Mouse (Mus musculus) stomach, postnatal 0 days (tissue): ENCODE results near the gene Nfe2l3.

Source experiments
- CTCF ChIP-seq: IDR thresholded peaks from 2 replicates; pipeline ENCODE4 v1.5.1; 2016; ENCODE audit warnings: antibody characterized with exemption, low read depth, mild to moderate bottlenecking, moderate library complexity
- EP300 ChIP-seq: optimal IDR thresholded peaks from 2 replicates; pipeline ENCODE3; 2016; ENCODE audit warnings: antibody characterized with exemption

DNA sequence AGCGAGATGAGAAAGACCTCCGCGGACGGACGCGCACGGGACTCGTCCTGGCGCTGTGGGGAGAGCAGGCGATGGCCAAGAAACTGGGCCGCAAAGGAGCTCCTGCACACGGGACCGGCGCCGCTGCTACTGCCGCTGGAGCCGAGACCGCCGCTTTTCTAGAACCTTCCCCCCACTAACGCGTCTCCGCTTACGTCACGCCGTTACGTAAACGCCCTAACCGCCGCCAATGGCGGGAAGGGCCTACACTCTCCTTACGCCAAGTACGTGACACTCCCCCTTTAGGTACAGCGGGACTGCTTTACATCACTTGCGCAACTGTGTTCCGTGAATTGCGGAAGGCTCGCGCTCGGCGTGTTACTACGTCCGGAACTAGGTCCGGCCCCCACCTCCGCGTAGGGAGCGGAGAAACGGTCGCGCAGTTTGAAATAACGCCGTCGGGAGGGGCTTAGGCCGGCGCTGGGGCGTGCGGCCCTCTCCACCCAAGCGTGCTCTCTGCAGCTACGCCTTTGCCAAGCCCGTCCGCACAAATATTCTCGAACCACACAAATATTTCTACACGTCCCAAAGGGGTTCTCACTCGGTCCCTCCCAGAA lies 37.3 kb downstream of the Nfe2l3 start, which contains the start of gene Hnrnpa2b1:
- TF ChIP-seq EP300 (peak; percentile 73), CTCF (no peak)
